Mouse (Mus musculus) layer of hippocampus, adult 2 months (tissue): ENCODE results near the gene Ptpre. TPM values are rescaled to one million over a fixed set of nuclear protein-coding genes. Genes with fewer than 3 reads are reported as not detected.
A peak's percentile ranks its signal among the peaks of the same experiment; 100 is the strongest.

Experiments used
- DNase-seq, 2 experiments: peaks; one replicate each; pipeline ENCODE4 v3.0.0; 2022; ENCODE audit warnings: low spot score in 2 of 2
- H3K27ac ChIP-seq: fragments of 200-600 bp; 2 replicates; pipeline ENCODE4 v1.8.1; 2022
- H3K4me3 ChIP-seq: fragments of 200-600 bp; 2 replicates; pipeline ENCODE4 v1.8.1; 2022; ENCODE audit warnings: mild to moderate bottlenecking
- CTCF ChIP-seq: fragments of 200-600 bp; conservative IDR thresholded peaks from 2 replicates; pipeline ENCODE4 v1.8.1; 2022; ENCODE audit warnings: antibody characterized with exemption, mild to moderate bottlenecking, moderate library complexity
- total RNA-seq, 2 experiments: library from RNA; stranded (reverse); gene quantifications; 2 replicates each; pipeline ENCODE4 v1.2.3; 2021

Gene Ptpre
- total RNA-seq, 2 experiments from 2014 or later = 50.7 to 51.4 TPM

DNA sequence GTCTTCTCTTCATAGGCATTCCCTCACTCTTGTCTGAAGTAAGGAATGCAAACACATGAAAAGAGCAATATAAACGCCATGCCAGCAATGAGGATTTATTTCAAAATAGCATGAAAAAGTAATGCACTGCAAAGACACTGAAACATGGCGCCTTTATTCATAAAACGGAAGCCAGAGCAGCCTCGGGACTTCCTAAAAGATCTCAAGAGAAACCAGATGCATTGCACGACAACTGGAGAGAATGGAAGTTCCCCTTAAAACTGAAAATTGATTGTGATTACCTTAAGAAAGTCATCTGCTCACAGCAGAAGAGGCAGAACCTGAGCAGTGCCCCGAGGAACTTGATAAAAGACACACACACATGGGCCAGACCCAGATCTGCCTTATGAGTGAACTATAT lies 168.5 kb downstream of the Ptpre start:
- DNase-seq = no peak
- TF ChIP-seq CTCF = no peak
- Histone ChIP-seq H3K4me3 (no peak overlapping the region), H3K27ac (no peak overlapping the region)

- no peak overlapping the region for H3K4me3 ChIP-seq
- no peak for DNase-seq
- no peak for TF ChIP-seq CTCF
- no peak overlapping the region for H3K27ac ChIP-seq
Measured at GRCm38 (mm10) chr7:135710702-135711101, 173.4 kb downstream of the Ptpre start.

DNA sequence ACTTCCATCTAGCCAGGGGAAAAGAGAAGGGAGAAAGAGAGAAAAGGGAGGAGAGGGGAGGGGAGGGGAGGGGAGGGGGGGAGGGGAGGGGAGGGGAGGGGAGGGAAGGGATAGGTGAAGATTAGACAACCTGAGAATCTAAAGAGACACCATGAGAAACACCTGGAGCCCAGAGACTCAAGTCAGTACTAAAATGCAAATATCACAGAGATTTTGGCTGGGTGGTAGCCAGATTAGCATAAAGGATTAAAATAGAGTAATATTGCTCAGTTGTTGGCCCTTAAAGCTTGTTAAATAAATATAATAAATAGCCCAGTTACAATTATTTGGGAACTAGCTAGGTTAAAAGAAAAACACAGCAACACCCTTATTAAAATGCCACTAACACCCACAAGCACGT lies 175.3 kb downstream of the Ptpre start:
- DNase-seq = no peak
- no peak overlapping the region for H3K27ac ChIP-seq
- TF ChIP-seq CTCF = no peak
- no peak overlapping the region for H3K4me3 ChIP-seq

- no peak for TF ChIP-seq CTCF
- Histone ChIP-seq H3K27ac (no peak overlapping the region), H3K4me3 (no peak overlapping the region)
- no peak for DNase-seq
Measured at GRCm38 (mm10) chr7:135713326-135713725, 176.0 kb downstream of the Ptpre start.

GRCm38 (mm10) chr7:135715166-135715565 lies 177.9 kb downstream of the Ptpre start:
- TF ChIP-seq CTCF = no peak
- no peak overlapping the region for H3K4me3 ChIP-seq

DNA sequence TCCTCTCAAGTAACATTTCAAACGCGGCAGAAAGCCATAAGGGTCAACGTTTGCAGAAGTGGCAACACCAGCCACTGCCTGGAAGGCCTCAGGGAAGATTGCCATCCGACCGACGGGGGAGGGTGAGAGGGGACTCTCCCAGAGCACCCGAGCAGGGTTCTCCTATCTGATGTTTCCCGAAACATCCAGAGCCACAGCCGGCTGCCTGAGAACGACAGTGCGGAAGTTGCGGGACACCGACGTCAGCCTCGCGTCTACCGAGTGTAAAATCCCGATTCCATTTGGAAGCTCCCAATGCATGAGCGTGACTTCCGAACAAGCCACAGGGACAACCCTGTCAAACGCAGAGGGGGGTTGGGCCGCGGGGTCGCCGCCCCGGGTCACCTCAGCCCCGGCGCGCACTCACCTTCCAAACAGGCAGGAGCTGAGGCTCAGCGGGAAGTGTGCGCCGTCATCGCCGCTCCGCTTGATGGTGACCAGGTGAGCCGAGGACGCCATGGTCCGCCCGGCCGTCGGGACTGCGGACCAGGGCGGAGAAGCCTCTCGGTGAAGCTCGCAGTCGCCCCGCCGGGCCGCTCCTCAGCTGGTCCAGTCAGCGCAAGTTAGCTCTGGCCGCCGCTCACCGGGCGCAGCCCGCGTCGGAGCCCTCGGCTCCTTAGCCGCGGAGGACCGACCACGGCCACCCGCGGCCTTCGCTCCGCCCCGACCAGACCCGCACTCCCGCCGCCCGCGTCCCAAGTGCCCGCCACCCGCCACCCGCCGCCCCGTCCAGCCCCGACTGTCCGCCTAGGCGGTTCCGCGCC lies 178.6 kb downstream of the Ptpre start, which contains the start of gene Mki67:
TSS of gene Mki67 (minus strand) at position 720 of the 803 bp plus-strand sequence.
- DNase-seq = no peak
- H3K4me3 ChIP-seq = peak within 1 kb of the TSS; percentile 65
- no peak within 1 kb of the TSS for H3K27ac ChIP-seq
- no peak for TF ChIP-seq CTCF

More at GRCm38 (mm10) chr7:135715166-135715565, 177.9 kb downstream of the Ptpre start:
- H3K27ac ChIP-seq = no peak overlapping the region
- DNase-seq = no peak

GRCm38 (mm10) chr7:135716445-135716877 lies 179.2 kb downstream of the Ptpre start:
- H3K4me3 ChIP-seq = peak overlapping the region; percentile 65
- peak; percentile 76 to 78 for DNase-seq
- no peak overlapping the region for H3K27ac ChIP-seq
- no peak for TF ChIP-seq CTCF

GRCm38 (mm10) chr7:135716968-135717557 lies 179.8 kb downstream of the Ptpre start:
- H3K4me3 ChIP-seq = peak overlapping the region; percentile 65
- DNase-seq = no peak

DNA sequence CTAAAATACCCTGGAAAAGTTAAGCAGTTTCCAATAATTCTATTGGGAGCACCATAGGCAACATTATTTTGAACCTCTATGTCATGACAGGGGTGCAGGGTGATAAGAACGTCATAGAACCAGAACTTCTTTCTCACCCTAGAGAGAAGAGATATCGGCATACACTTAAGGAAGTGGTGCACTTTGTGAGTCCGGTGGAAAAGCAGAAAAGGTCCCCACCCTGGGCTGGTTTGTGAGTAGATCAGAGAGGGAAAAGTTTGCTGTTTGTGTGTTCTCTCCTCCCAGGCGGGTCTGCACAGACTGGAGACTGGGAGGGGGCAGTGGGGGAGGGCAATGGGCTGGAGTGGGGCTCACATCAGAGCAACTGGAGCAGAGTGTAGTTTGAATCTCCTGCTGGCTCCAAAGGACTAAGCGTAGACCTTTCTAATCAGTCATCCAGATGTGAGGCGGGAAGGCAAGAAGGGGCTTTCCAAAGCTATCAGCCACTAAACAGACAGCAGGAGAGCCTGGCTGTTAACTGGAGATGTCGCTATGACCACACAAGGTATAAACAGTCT lies 184.2 kb downstream of the Ptpre start:
- Histone ChIP-seq H3K4me3 (no peak overlapping the region), H3K27ac (no peak overlapping the region)
- no peak for DNase-seq
- TF ChIP-seq CTCF = no peak

More at GRCm38 (mm10) chr7:135716968-135717557, 179.8 kb downstream of the Ptpre start:
- no peak overlapping the region for H3K27ac ChIP-seq
- TF ChIP-seq CTCF = no peak

GRCm38 (mm10) chr7:135722011-135722838 lies 184.9 kb downstream of the Ptpre start:
- DNase-seq = no peak
- no peak overlapping the region for H3K27ac ChIP-seq
- TF ChIP-seq CTCF = no peak
- H3K4me3 ChIP-seq = no peak overlapping the region

DNA sequence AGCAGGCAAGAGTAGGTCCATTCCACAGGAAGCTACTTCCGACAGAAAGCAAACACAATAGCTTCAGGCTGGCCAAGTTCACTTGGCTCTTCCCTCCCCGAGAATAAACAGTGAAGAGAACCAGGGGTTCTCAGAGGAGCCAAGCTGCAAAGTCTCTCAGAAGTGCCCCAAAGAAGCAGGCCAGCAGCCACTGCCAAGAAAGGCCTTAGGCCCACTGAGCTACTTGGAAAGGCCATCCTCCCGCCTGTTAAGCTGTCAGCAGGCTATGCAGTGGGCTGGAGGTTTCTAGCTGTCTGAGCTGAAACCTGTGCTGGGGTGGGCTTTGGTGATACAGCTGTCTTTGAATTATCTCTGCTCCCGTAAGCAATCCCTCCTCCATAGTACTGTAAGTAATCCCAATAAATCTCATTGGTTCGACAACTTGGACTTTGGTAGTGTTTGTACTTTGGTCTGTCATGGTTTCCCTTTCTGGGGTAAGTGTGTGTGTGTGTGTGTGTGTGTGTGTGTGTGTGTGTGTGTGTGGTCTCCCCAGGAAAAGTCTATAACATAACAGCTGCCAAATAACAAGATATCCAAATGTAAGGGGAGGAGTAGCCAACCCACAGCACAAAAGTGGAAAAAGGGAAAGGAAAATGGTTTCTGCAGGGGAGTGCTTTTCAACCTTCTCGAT lies 186.5 kb downstream of the Ptpre start:
- DNase-seq = no peak
- TF ChIP-seq CTCF = no peak
- Histone ChIP-seq H3K27ac (no peak overlapping the region), H3K4me3 (no peak overlapping the region)

DNA sequence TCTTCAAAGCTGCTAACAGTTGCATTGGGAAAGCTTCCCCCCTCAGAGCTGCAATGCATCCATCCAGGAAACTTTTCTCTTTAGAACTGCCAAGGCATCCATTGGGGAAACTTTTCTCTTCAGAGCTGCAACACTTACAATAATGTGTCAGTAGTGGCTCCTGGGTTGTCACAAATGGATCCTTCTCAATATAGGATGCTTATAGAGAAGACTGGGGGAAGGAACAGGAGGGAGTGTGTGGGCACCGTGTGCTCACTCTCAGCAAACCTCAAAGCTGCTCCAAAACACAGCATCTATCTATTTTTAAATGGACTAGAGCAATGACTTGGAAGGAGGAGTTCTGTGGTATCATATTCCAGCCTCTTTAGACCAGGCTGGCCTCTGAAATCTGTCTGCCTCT lies 189.4 kb downstream of the Ptpre start:
- Histone ChIP-seq H3K4me3 (no peak overlapping the region), H3K27ac (no peak overlapping the region)
- DNase-seq = no peak
- TF ChIP-seq CTCF = no peak
